Mouse (Mus musculus) intestine, embryonic 14.5 days (tissue): ENCODE measurements at regions not wholly inside any gene's neighbourhood (a gene's known extent, or its start where the extent isn't known, plus 50 kb on each side); places are given as distances from the start of the nearest gene placed in this dataset.

ENCODE experiments used
- ATAC-seq: fragments of 200-750 bp; cut with Nextera tagmentation; replicated peaks from 2 replicates; pipeline ENCODE4 v1.8.0; 2017; ENCODE audit warnings: low read depth, moderate number of reproducible peaks, moderate TSS enrichment, moderate library complexity; ENCODE audit not compliant: low FRiP score, low TSS enrichment
- DNase-seq: peaks from one replicate; pipeline ENCODE4 v3.0.0-alpha.2; 2018; ENCODE audit warnings: low spot score
- H3K27ac ChIP-seq: fragments of 300-500 bp; sonication (generic); 2 replicates; pipeline ENCODE4 v1.5.1; 2014; ENCODE audit warnings: low read depth, mild to moderate bottlenecking, control low read depth
- H3K27me3 ChIP-seq: fragments of 300-500 bp; sonication (generic); replicated peaks from 2 replicates; pipeline ENCODE4 v1.6.1; 2014; ENCODE audit warnings: low read length, control low read depth; ENCODE audit not compliant: control insufficient read depth, insufficient read depth
- H3K36me3 ChIP-seq: fragments of 300-500 bp; sonication (generic); 2 replicates; pipeline ENCODE4 v1.6.1; 2014; ENCODE audit warnings: low read length, control low read depth; ENCODE audit not compliant: control insufficient read depth, insufficient read depth
- H3K4me1 ChIP-seq: fragments of 300-500 bp; sonication (generic); replicated peaks from 2 replicates; pipeline ENCODE4 v1.6.1; 2014; ENCODE audit warnings: low read length, control low read depth, mixed read lengths; ENCODE audit not compliant: control insufficient read depth, insufficient read depth
- H3K4me2 ChIP-seq: fragments of 300-500 bp; sonication (generic); 2 replicates; pipeline ENCODE4 v1.6.1; 2014; ENCODE audit warnings: low read length
- H3K4me3 ChIP-seq: fragments of 300-500 bp; sonication (generic); 2 replicates; pipeline ENCODE4 v1.5.1; 2014; ENCODE audit warnings: low read depth, low read length, control low read depth, mixed read lengths
- H3K9ac ChIP-seq: fragments of 300-500 bp; sonication (generic); 2 replicates; pipeline ENCODE4 v1.6.1; 2014; ENCODE audit warnings: mild to moderate bottlenecking, low read length
- H3K9me3 ChIP-seq: fragments of 300-500 bp; sonication (generic); 2 replicates; pipeline ENCODE4 v1.6.1; 2016; ENCODE audit warnings: low read length, control low read depth; ENCODE audit not compliant: control insufficient read depth
- WGBS: fragments of 180-500 bp; shearing (Covaris S2); extraction: QIAGEN DNeasy Blood & Tissue Kit; methylation state at CpG from one replicate; pipeline ENCODE4 v1.1.7; 2014; 5-methylcytosine and 5-hydroxymethylcytosine counted together

DNA sequence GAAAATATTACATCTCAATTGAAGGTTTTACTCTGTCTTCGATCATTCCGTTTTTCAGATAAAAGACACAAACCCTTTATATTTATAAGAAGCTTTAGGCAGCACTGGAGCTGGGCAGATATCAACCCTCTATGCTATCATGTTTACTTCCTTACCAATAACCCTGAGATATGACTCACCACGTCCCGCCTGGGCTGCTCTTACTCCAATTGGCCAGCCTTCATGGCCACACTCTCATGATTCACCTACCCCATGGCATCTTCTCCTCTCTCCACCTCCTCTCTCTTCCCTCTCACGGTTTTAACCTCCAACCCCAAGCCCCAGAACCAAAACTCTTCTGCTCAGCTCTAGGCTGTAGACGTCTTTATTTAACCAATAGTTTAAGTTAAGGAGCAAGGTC lies 171.9 kb upstream of the Ubl3 start:
- Histone ChIP-seq H3K9me3 (no peaks in the 10 kb centered on the region), H3K36me3 (no peaks in the 10 kb centered on the region), H3K4me1 (no peaks in the 10 kb centered on the region), H3K9ac (no peak overlapping the region), H3K4me2 (no peak overlapping the region), H3K27me3 (no peaks in the 10 kb centered on the region), H3K4me3 (no peak overlapping the region), H3K27ac (no peak overlapping the region)
- 77% methylated on average over 6 of the region's 6 CpGs for WGBS
- ATAC-seq (no peak), DNase-seq (no peak)

DNA sequence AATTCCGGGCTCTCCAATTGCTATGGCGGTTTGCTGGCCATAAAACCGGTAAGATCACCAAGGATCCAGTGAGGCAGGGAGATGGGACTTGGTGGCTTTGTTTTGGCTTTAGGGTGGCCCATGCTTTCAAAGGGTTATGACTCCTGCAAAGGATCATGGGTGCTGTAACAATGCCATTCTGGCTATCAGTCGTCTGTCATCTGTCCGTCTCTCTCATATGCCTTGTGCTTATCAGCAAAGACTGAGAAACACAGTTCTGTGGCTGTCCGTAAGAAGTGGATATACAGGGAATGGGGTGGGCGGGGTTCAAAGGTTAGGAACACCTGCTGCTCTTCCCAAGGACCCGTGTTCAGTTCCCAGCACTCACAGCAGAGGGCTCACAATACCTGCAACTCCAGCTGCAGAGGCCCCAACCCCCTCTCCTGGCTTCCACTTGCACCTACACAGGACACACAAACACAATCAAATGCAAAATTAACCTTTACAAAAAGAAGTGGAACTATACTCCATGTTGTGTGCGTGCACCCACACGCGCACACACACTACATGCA lies 171.2 kb upstream of the Ubl3 start:
- DNase-seq: no peak
- no peaks in the 10 kb centered on the region for H3K4me1 ChIP-seq

DNA sequence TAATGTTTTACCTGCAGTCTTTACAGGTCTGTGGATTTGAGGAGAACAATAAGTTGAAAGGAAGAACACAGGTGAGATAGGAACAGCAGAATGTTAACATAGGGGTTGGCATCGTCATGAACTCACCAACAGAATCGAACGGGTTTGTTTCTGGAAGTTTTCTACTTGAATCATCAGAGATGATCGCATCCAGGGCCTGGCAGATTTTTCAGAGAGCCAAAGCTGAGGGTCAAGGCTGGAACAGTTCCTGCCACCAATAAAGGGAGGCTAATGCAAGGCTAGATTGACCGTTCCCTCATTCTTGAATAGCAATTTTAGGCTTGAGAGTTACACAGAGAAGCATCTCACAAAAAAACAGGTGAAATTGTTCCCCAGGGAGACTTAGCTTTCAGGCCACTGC lies 168.0 kb upstream of the Ubl3 start:
- Histone ChIP-seq H3K9ac (no peak overlapping the region), H3K36me3 (no peaks in the 10 kb centered on the region), H3K4me3 (no peak overlapping the region), H3K27ac (no peak overlapping the region), H3K9me3 (peaks cover 6% of the 10 kb centered on the region; the same call in 1 of the 2 replicates), H3K27me3 (no peaks in the 10 kb centered on the region), H3K4me1 (no peaks in the 10 kb centered on the region), H3K4me2 (no peak overlapping the region)
- WGBS: 92% methylated on average over 5 of the region's 5 CpGs
- no peak for ATAC-seq
- no peak for DNase-seq

More for the DNA sequence above, 171.2 kb upstream of the Ubl3 start:
- Histone ChIP-seq H3K9ac (no peak overlapping the region), H3K4me2 (no peak overlapping the region), H3K9me3 (peaks cover under 1% of the 10 kb centered on the region; the same call in 1 of the 2 replicates), H3K4me3 (no peak overlapping the region), H3K36me3 (no peaks in the 10 kb centered on the region), H3K27ac (no peak overlapping the region), H3K27me3 (no peaks in the 10 kb centered on the region)
- 87% methylated on average over 11 of the region's 11 CpGs for WGBS
- no peak for ATAC-seq

DNA sequence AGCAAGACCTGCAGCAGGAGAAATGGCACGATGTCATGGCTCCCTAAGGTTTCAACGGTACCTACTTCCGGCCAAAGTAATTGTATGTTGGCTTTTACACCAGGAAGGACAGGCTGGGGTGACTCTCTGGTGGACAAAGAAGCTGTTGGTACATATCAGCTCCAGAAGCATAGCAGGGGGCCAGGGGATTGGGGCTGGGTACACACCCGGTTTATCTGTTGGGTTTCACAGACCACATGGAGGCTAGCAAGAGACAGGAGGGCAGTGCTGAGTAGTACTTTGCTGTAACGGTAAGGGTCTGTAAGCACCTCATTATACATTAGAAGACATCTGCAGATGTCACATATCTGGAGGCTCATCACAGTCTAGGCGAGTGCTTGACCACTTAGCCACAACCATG lies 164.0 kb upstream of the Ubl3 start:
- H3K9ac ChIP-seq: no peak overlapping the region
- H3K4me3 ChIP-seq: no peak overlapping the region
- no peak for DNase-seq
- no peaks in the 10 kb centered on the region for H3K4me1 ChIP-seq
- ATAC-seq: no peak
- H3K4me2 ChIP-seq: no peak overlapping the region
- 90% methylated on average over 6 of the region's 6 CpGs for WGBS
- no peaks in the 10 kb centered on the region for H3K27me3 ChIP-seq
- no peak overlapping the region for H3K27ac ChIP-seq
- peaks cover 6% of the 10 kb centered on the region; the same call in 1 of the 2 replicates for H3K9me3 ChIP-seq
- H3K36me3 ChIP-seq: no peaks in the 10 kb centered on the region

DNA sequence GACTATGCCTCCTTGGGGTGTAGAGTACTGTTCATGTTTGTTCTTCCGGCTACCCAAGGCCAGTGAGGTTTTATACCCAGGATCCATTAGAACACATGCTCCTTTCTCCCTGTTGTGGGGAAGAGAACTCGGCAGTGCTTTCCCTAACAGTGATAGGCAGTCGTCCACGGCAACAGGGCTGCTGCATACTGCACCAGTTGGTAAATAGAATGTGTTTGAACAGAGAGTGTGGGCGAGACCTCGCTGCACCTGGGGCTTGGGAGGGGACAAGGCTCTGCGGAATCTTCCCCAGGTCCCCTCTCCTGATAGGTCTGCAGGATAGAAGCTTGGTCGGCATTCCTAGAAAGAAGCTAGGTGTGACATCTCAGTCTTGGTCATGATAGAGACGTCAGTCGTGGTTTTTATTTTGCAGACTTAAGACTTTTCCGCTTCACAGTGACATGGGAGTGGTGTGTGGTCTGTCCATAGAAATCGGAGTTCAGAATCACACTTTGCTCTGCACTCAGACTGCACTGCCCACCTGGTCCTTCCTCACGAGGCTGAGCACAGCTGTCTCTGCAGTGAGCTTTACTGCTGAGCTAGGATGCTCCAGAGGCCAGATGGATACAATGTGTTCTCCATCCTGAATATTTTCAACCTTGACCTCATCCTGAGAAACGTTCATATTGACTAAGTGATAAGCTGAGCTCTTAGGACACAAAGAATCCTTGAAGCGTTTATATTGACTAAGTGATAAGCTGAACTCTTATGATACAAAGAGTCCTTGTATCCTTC lies 162.8 kb upstream of the Ubl3 start:
- ATAC-seq (0 out of 2 replicates have a peak, but pooled peaks have one; percentile 57), DNase-seq (no peak)
- Histone ChIP-seq H3K9me3 (peaks cover 6% of the 10 kb centered on the region; the same call in 1 of the 2 replicates), H3K36me3 (no peaks in the 10 kb centered on the region), H3K27me3 (no peaks in the 10 kb centered on the region), H3K4me2 (no peak overlapping the region), H3K4me3 (no peak overlapping the region), H3K4me1 (no peaks in the 10 kb centered on the region), H3K27ac (no peak overlapping the region), H3K9ac (no peak overlapping the region)
- WGBS: 59% methylated on average over 15 of the region's 15 CpGs

DNA sequence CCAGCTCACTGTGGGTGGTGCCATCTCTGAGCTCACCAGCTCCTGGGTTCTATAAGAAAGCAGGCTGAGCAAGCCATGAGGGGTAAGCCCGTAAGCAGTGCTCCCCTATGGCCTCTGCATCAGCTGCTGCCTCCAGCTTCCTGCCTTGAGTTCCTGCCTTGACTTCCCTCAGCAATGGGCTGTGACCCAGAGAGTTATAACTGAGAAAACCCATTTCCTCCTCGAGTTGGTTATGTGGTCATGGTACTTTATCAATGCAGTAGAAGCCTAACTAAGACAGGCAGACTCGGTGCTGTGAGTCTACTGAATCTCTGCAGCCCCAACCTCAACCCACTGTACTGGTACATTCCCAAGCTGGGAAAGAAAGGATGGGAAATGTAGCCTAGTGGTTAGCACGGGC lies 162.2 kb upstream of the Ubl3 start:
- no peaks in the 10 kb centered on the region for H3K27me3 ChIP-seq
- H3K9ac ChIP-seq: no peak overlapping the region
- no peak overlapping the region for H3K4me3 ChIP-seq
- no peaks in the 10 kb centered on the region for H3K36me3 ChIP-seq
- H3K9me3 ChIP-seq: peaks cover 6% of the 10 kb centered on the region; the same call in 1 of the 2 replicates
- no peak overlapping the region for H3K4me2 ChIP-seq
- DNase-seq: no peak
- no peak overlapping the region for H3K27ac ChIP-seq
- 69% methylated on average over 4 of the region's 4 CpGs for whole genome bisulfite sequencing
- no peaks in the 10 kb centered on the region for H3K4me1 ChIP-seq
- ATAC-seq: 0 out of 2 replicates have a peak, but pooled peaks have one; percentile 17

DNA sequence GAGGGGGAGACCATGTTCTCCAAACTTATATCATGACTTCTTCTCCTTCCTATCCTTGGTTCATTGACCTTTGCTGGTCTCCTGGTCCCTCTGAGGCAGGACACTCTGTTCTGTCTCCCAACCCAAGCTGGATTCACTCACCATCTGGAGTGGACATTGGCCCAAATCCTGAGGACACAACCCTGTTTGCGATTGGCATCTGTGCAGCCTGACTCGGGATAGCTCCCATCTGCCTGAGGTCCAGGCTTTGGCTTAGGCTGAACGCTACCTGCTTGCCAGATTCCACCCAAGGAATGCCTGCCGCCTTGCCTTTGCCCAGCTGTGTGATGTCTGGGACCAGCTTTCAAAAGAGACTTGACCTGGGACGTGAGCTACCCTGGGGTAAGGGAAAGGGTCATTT lies 161.2 kb upstream of the Ubl3 start:
- no peaks in the 10 kb centered on the region for H3K4me1 ChIP-seq
- H3K9me3 ChIP-seq: peaks cover 5% of the 10 kb centered on the region; the same call in 1 of the 2 replicates
- H3K4me2 ChIP-seq: no peak overlapping the region
- DNase-seq (no peak), ATAC-seq (no peak)
- H3K27me3 ChIP-seq: no peaks in the 10 kb centered on the region
- no peak overlapping the region for H3K4me3 ChIP-seq
- 91% methylated on average over 5 of the region's 5 CpGs for WGBS
- H3K36me3 ChIP-seq: no peaks in the 10 kb centered on the region
- H3K27ac ChIP-seq: no peak overlapping the region
- H3K9ac ChIP-seq: no peak overlapping the region

DNA sequence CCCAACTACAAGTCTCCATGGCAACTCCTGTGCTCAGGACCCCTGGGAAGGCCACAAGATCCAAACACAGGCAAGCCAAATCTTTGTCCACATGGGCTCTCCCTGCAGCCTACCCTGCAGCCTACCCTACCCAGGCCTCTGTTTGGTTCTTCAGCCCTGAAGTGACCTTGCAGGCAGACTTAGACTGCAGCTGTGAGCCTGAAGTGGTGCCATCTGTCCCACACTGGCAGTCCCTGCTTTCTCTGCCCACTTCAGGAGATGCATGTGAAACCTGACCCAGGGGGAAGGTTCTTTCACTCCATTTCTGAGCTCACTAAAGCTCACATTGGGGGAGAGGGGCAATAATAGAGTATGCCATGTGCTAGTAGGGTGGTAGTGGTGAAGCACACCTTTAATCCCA lies 160.4 kb upstream of the Ubl3 start:
- Histone ChIP-seq H3K36me3 (no peaks in the 10 kb centered on the region), H3K9me3 (no peaks in the 10 kb centered on the region), H3K27ac (no peak overlapping the region), H3K4me1 (no peaks in the 10 kb centered on the region), H3K4me3 (no peak overlapping the region), H3K4me2 (no peak overlapping the region), H3K27me3 (no peaks in the 10 kb centered on the region), H3K9ac (no peak overlapping the region)
- DNase-seq (no peak), ATAC-seq (no peak)

DNA sequence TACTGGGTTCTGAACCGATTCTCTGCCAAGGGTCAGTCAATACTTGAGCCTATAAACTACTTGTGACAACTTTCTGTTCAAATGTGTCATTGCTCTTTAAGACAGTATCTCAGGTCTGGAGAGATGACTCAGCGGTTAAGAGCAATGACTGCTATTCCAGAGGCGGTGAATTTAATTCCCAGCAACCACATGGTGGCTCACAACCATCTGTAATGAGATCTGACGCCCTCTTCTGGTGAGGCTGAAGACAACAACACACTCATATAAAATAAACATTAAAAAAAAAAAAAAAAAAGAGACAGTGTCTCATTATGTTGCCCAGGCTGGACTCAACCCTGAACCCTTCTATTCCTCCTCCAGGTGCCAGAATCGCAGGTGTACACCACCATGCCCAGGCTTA lies 159.0 kb upstream of the Ubl3 start:
- ATAC-seq (no peak), DNase-seq (no peak)
- H3K9ac ChIP-seq: no peak overlapping the region
- WGBS: 79% methylated on average over 5 of the region's 5 CpGs
- H3K4me1 ChIP-seq: no peaks in the 10 kb centered on the region
- H3K27ac ChIP-seq: no peak overlapping the region
- no peak overlapping the region for H3K4me2 ChIP-seq
- no peaks in the 10 kb centered on the region for H3K27me3 ChIP-seq
- H3K9me3 ChIP-seq: no peaks in the 10 kb centered on the region
- H3K4me3 ChIP-seq: no peak overlapping the region
- H3K36me3 ChIP-seq: no peaks in the 10 kb centered on the region
